Mouse (Mus musculus) embryonic facial prominence, embryonic 15.5 days (tissue): ENCODE measurements at regions not wholly inside any gene's neighbourhood (a gene's known extent, or its start where the extent isn't known, plus 50 kb on each side); places are given as distances from the start of the nearest gene placed in this dataset.

ENCODE experiments used
- ATAC-seq: fragments of 200-750 bp; cut with Nextera tagmentation; 2 replicates; pipeline ENCODE4 v1.8.0; 2017; ENCODE audit warnings: low read depth, moderate TSS enrichment; ENCODE audit not compliant: insufficient number of reproducible peaks, low FRiP score, low TSS enrichment
- H3K27ac ChIP-seq: fragments of 300-500 bp; sonication (generic); replicated peaks from 2 replicates; pipeline ENCODE4 v1.5.1; 2015; ENCODE audit warnings: mild to moderate bottlenecking, inconsistent platforms
- H3K27me3 ChIP-seq: fragments of 300-500 bp; sonication (generic); 2 replicates; pipeline ENCODE4 v1.6.1; 2015; ENCODE audit warnings: inconsistent platforms
- H3K36me3 ChIP-seq: fragments of 300-500 bp; sonication (generic); 2 replicates; pipeline ENCODE4 v1.6.1; 2015; ENCODE audit warnings: mild to moderate bottlenecking, inconsistent platforms
- H3K4me1 ChIP-seq: fragments of 300-500 bp; sonication (generic); 2 replicates; pipeline ENCODE4 v1.6.1; 2015; ENCODE audit warnings: inconsistent platforms
- H3K4me2 ChIP-seq: fragments of 300-500 bp; sonication (generic); replicated peaks from 2 replicates; pipeline ENCODE4 v1.6.1; 2015; ENCODE audit warnings: mild to moderate bottlenecking, inconsistent platforms
- H3K4me3 ChIP-seq: fragments of 300-500 bp; sonication (generic); replicated peaks from 2 replicates; pipeline ENCODE4 v1.5.1; 2015; ENCODE audit warnings: mild to moderate bottlenecking, inconsistent platforms
- H3K9ac ChIP-seq: fragments of 300-500 bp; sonication (generic); 2 replicates; pipeline ENCODE4 v1.6.1; 2015; ENCODE audit warnings: inconsistent platforms
- H3K9me3 ChIP-seq: fragments of 300-500 bp; sonication (generic); replicated peaks from 2 replicates; pipeline ENCODE4 v1.6.1; 2016; ENCODE audit warnings: inconsistent platforms
- WGBS: fragments of 180-500 bp; shearing (Covaris S2); methylation state at CpG from one replicate; pipeline ENCODE4 v1.1.7; 2015; 5-methylcytosine and 5-hydroxymethylcytosine counted together

- no peaks in the 10 kb centered on the region for H3K36me3 ChIP-seq
- no peak for ATAC-seq
- no peak overlapping the region for H3K9ac ChIP-seq
- H3K27ac ChIP-seq: peak overlapping the region; percentile 90
- no peak overlapping the region for H3K4me2 ChIP-seq
- WGBS: 52% methylated on average over 6 of the region's 6 CpGs
- H3K4me3 ChIP-seq: no peak overlapping the region
- H3K27me3 ChIP-seq: no peaks in the 10 kb centered on the region
- H3K9me3 ChIP-seq: no peaks in the 10 kb centered on the region
- peaks cover 31% of the 10 kb centered on the region for H3K4me1 ChIP-seq
Observed at GRCm38 (mm10) chr4:119018573-119018972, 57.2 kb downstream of the Lao1 start.

- peak; percentile 85 for ATAC-seq
- WGBS: 24% methylated on average over 12 of the region's 12 CpGs
Observed at GRCm38 (mm10) chr4:119019013-119019781, 57.8 kb downstream of the Lao1 start.

GRCm38 (mm10) chr4:119022338-119022737 is 61.0 kb downstream of the Lao1 start:
- WGBS: 34% methylated on average over 6 of the region's 6 CpGs

More at GRCm38 (mm10) chr4:119019013-119019781, 57.8 kb downstream of the Lao1 start:
- H3K4me2 ChIP-seq: peak overlapping the region; percentile 33
- no peak overlapping the region for H3K9ac ChIP-seq
- H3K27me3 ChIP-seq: no peaks in the 10 kb centered on the region
- H3K9me3 ChIP-seq: no peaks in the 10 kb centered on the region
- peaks cover 31% of the 10 kb centered on the region for H3K4me1 ChIP-seq
- peak overlapping the region; percentile 90 for H3K27ac ChIP-seq
- H3K36me3 ChIP-seq: no peaks in the 10 kb centered on the region
- no peak overlapping the region for H3K4me3 ChIP-seq

GRCm38 (mm10) chr4:119026237-119026861 is 65.0 kb downstream of the Lao1 start:
- H3K27me3 ChIP-seq: no peaks in the 10 kb centered on the region
- H3K4me3 ChIP-seq: no peak overlapping the region
- WGBS: 28% methylated on average over 5 of the region's 5 CpGs
- no peak for ATAC-seq
- no peaks in the 10 kb centered on the region for H3K9me3 ChIP-seq
- H3K4me1 ChIP-seq: peaks cover 30% of the 10 kb centered on the region
- H3K27ac ChIP-seq: peak overlapping the region; percentile 39; the same call in 1 of the 2 replicates
- no peak overlapping the region for H3K9ac ChIP-seq
- no peak overlapping the region for H3K4me2 ChIP-seq
- no peaks in the 10 kb centered on the region for H3K36me3 ChIP-seq

More at GRCm38 (mm10) chr4:119022338-119022737, 61.0 kb downstream of the Lao1 start:
- Histone ChIP-seq H3K27ac (peak overlapping the region; percentile 29; the same call in 1 of the 2 replicates), H3K9ac (no peak overlapping the region), H3K4me1 (peaks cover 34% of the 10 kb centered on the region), H3K4me2 (no peak overlapping the region), H3K4me3 (no peak overlapping the region), H3K27me3 (no peaks in the 10 kb centered on the region), H3K36me3 (no peaks in the 10 kb centered on the region), H3K9me3 (no peaks in the 10 kb centered on the region)
- no peak for ATAC-seq

- H3K4me2 ChIP-seq: no peak overlapping the region
- no peak overlapping the region for H3K9ac ChIP-seq
- H3K9me3 ChIP-seq: no peaks in the 10 kb centered on the region
- peak overlapping the region; percentile 44; the same call in 1 of the 2 replicates for H3K27ac ChIP-seq
- no peak overlapping the region for H3K4me3 ChIP-seq
- 41% methylated on average over 8 of the region's 8 CpGs for WGBS
- H3K4me1 ChIP-seq: peaks cover 20% of the 10 kb centered on the region
- H3K36me3 ChIP-seq: no peaks in the 10 kb centered on the region
- H3K27me3 ChIP-seq: no peaks in the 10 kb centered on the region
- ATAC-seq: no peak
Observed at GRCm38 (mm10) chr4:119028208-119028821, 66.9 kb downstream of the Lao1 start.

- Histone ChIP-seq H3K4me2 (no peak overlapping the region), H3K4me3 (no peak overlapping the region), H3K27ac (no peak overlapping the region), H3K9me3 (no peaks in the 10 kb centered on the region), H3K9ac (no peak overlapping the region), H3K4me1 (peaks cover 20% of the 10 kb centered on the region), H3K36me3 (no peaks in the 10 kb centered on the region), H3K27me3 (no peaks in the 10 kb centered on the region)
- WGBS: 65% methylated on average over 7 of the region's 7 CpGs
- ATAC-seq: no peak
Observed at GRCm38 (mm10) chr4:119029091-119029490, 67.7 kb downstream of the Lao1 start.

- no peak overlapping the region for H3K4me3 ChIP-seq
- no peaks in the 10 kb centered on the region for H3K9me3 ChIP-seq
- H3K9ac ChIP-seq: no peak overlapping the region
- no peak overlapping the region for H3K27ac ChIP-seq
- no peak overlapping the region for H3K4me2 ChIP-seq
- ATAC-seq: no peak
- H3K36me3 ChIP-seq: no peaks in the 10 kb centered on the region
- peaks cover 20% of the 10 kb centered on the region for H3K4me1 ChIP-seq
- WGBS: 61% methylated on average over 6 of the region's 6 CpGs
- H3K27me3 ChIP-seq: no peaks in the 10 kb centered on the region
Observed at GRCm38 (mm10) chr4:119029735-119030134, 68.4 kb downstream of the Lao1 start.

- no peak overlapping the region for H3K4me2 ChIP-seq
- H3K4me3 ChIP-seq: no peak overlapping the region
- H3K27me3 ChIP-seq: no peaks in the 10 kb centered on the region
- no peak for ATAC-seq
- H3K36me3 ChIP-seq: no peaks in the 10 kb centered on the region
- no peaks in the 10 kb centered on the region for H3K9me3 ChIP-seq
- no peak overlapping the region for H3K27ac ChIP-seq
- H3K9ac ChIP-seq: no peak overlapping the region
- peaks cover 19% of the 10 kb centered on the region for H3K4me1 ChIP-seq
- 40% methylated on average over 5 of the region's 5 CpGs for WGBS
Observed at GRCm38 (mm10) chr4:119030865-119031264, 69.5 kb downstream of the Lao1 start.

- WGBS: 56% methylated on average over 4 of the region's 4 CpGs
- H3K27ac ChIP-seq: no peak overlapping the region
- H3K9me3 ChIP-seq: no peaks in the 10 kb centered on the region
- ATAC-seq: no peak
- no peak overlapping the region for H3K4me2 ChIP-seq
- H3K9ac ChIP-seq: no peak overlapping the region
- no peak overlapping the region for H3K4me3 ChIP-seq
- peaks cover 16% of the 10 kb centered on the region for H3K4me1 ChIP-seq
- no peaks in the 10 kb centered on the region for H3K36me3 ChIP-seq
- H3K27me3 ChIP-seq: no peaks in the 10 kb centered on the region
Observed at GRCm38 (mm10) chr4:119033006-119033405, 71.6 kb downstream of the Lao1 start.

- 89% methylated on average over 5 of the region's 5 CpGs for WGBS
- Histone ChIP-seq H3K4me2 (no peak overlapping the region), H3K4me1 (no peaks in the 10 kb centered on the region), H3K27me3 (no peaks in the 10 kb centered on the region), H3K9me3 (no peaks in the 10 kb centered on the region), H3K27ac (no peak overlapping the region), H3K4me3 (no peak overlapping the region), H3K9ac (no peak overlapping the region), H3K36me3 (no peaks in the 10 kb centered on the region)
- ATAC-seq: no peak
Observed at GRCm38 (mm10) chr4:119036582-119036981, 71.9 kb upstream of the Slc2a1 start.

GRCm38 (mm10) chr4:119040041-119040440 is 68.5 kb upstream of the Slc2a1 start:
- no peak for ATAC-seq
- H3K9ac ChIP-seq: no peak overlapping the region
- no peaks in the 10 kb centered on the region for H3K36me3 ChIP-seq
- H3K27ac ChIP-seq: no peak overlapping the region
- no peak overlapping the region for H3K4me3 ChIP-seq
- H3K4me1 ChIP-seq: no peaks in the 10 kb centered on the region
- no peaks in the 10 kb centered on the region for H3K9me3 ChIP-seq
- no peaks in the 10 kb centered on the region for H3K27me3 ChIP-seq
- 92% methylated on average over 6 of the region's 6 CpGs for WGBS
- no peak overlapping the region for H3K4me2 ChIP-seq
